Mouse (Mus musculus): ENCODE data around the gene Srgap3.
"Not testable (repeated sequence)": the region's sequence is repeated elsewhere in the genome, so short reads cannot be mapped to it uniquely, and the experiment has no call there.

Srgap3 gene

GRCm38 (mm10) chr6:112735054-112735453 is 212.0 kb downstream of the Srgap3 start:
- no peak for DNase-seq

- DNase-seq, result no peak
These were observed 213.1 kb downstream of the Srgap3 start for GRCm38 (mm10) chr6:112733942-112734341.

- DNase-seq, result no peak
These were observed 214.6 kb downstream of the Srgap3 start for GRCm38 (mm10) chr6:112732434-112732833.

GRCm38 (mm10) chr6:112731386-112731785 is 215.7 kb downstream of the Srgap3 start:
- DNase-seq, result no peak

- peak; percentile 68 for DNase-seq
These were observed 218.2 kb downstream of the Srgap3 start for GRCm38 (mm10) chr6:112728760-112729422.

- DNase-seq, result no peak
These were observed 221.6 kb downstream of the Srgap3 start for GRCm38 (mm10) chr6:112725468-112725867.

- DNase-seq, result no peak
These were observed 226.5 kb downstream of the Srgap3 start for GRCm38 (mm10) chr6:112720409-112721080.

- no peak for DNase-seq
These were observed 227.1 kb downstream of the Srgap3 start for GRCm38 (mm10) chr6:112719983-112720382.

- peak; percentile 63 for DNase-seq
These were observed 229.9 kb downstream of the Srgap3 start for GRCm38 (mm10) chr6:112717168-112717567.

GRCm38 (mm10) chr6:112713951-112714350 is 233.1 kb downstream of the Srgap3 start:
- DNase-seq, result no peak

- not testable (repeated sequence) for DNase-seq
These were observed 244.8 kb downstream of the Srgap3 start for GRCm38 (mm10) chr6:112702296-112702695.

GRCm38 (mm10) chr6:112700392-112700791 is 246.7 kb downstream of the Srgap3 start:
- DNase-seq, result peak; percentile 61

GRCm38 (mm10) chr6:112699115-112699514 is 248.0 kb downstream of the Srgap3 start:
- DNase-seq, result no peak

GRCm38 (mm10) chr6:112696056-112696950 is 250.8 kb downstream of the Srgap3 start, which contains the start of gene Rad18:
TSS of gene Rad18 (minus strand) at chr6:112696686.
- peak; percentile 92 for DNase-seq

- DNase-seq, result no peak
These were observed 252.6 kb downstream of the Srgap3 start for GRCm38 (mm10) chr6:112694492-112694891.

GRCm38 (mm10) chr6:112691523-112691922 is 255.5 kb downstream of the Srgap3 start:
- DNase-seq, result no peak

- DNase-seq, result no peak
These were observed 259.0 kb downstream of the Srgap3 start for GRCm38 (mm10) chr6:112688033-112688432.

- no peak for DNase-seq
These were observed 260.6 kb downstream of the Srgap3 start for GRCm38 (mm10) chr6:112686485-112686884.

- no peak for DNase-seq
These were observed 263.0 kb downstream of the Srgap3 start for GRCm38 (mm10) chr6:112684065-112684464.

All from retina, postnatal 1 day (tissue).